Mouse (Mus musculus) adrenal gland, postnatal 10 days (tissue): ENCODE data around the gene Slc16a10. TPM values are rescaled to one million over a fixed set of nuclear protein-coding genes. Genes with fewer than 3 reads are reported as not detected.
A peak's percentile ranks its signal among the peaks of the same experiment; 100 is the strongest.
"Not testable (repeated sequence)": the region's sequence is repeated elsewhere in the genome, so short reads cannot be mapped to it uniquely, and the experiment has no call there.

Source experiments
- DNase-seq: peaks from one replicate; pipeline ENCODE4 v3.0.0; 2021; ENCODE audit warnings: mixed read lengths
- total RNA-seq, 2 experiments: library from RNA; stranded (reverse); gene quantifications; 2 replicates each; pipeline ENCODE4 v1.2.3; 2021

Slc16a10 gene
- total RNA-seq, 2 experiments from 2014 or later = 17.0 to 18.4 TPM

- peak; percentile 90 for DNase-seq
Observed at GRCm38 (mm10) chr10:40024554-40025428, 117.3 kb downstream of the Slc16a10 start, which contains the start of gene Mfsd4b1. Mfsd4b1 (minus strand) TSS chr10:40025268.

GRCm38 (mm10) chr10:40020401-40020800 is 121.7 kb downstream of the Slc16a10 start:
- no peak for DNase-seq

GRCm38 (mm10) chr10:40019492-40019891 is 122.6 kb downstream of the Slc16a10 start:
- no peak for DNase-seq

- no peak for DNase-seq
Observed at GRCm38 (mm10) chr10:40018261-40018860, 123.7 kb downstream of the Slc16a10 start.

- no peak for DNase-seq
Observed at GRCm38 (mm10) chr10:40009591-40009990, 132.5 kb downstream of the Slc16a10 start.

- DNase-seq = not testable (repeated sequence)
Observed at GRCm38 (mm10) chr10:40008847-40009246, 133.2 kb downstream of the Slc16a10 start.

- no peak for DNase-seq
Observed at GRCm38 (mm10) chr10:40007953-40008352, 134.1 kb downstream of the Slc16a10 start.

- DNase-seq = peak; percentile 23
Observed at GRCm38 (mm10) chr10:40006963-40007362, 135.1 kb downstream of the Slc16a10 start.

- no peak for DNase-seq
Observed at GRCm38 (mm10) chr10:40000746-40001145, 141.3 kb downstream of the Slc16a10 start.

GRCm38 (mm10) chr10:39991155-39991554 is 150.9 kb downstream of the Slc16a10 start:
- DNase-seq = no peak

GRCm38 (mm10) chr10:39986466-39986865 is 155.6 kb downstream of the Slc16a10 start, which contains the start of gene Mfsd4b5:
Mfsd4b5 (minus strand) TSS chr10:39986646.
- no peak for DNase-seq

Other genes starting within 250 kb of the Slc16a10 start
- 1 to 10 TPM; 6.5 to 9.3 TPM for gene Mfsd4b4, start 243.0 kb downstream of the Slc16a10 start, total RNA-seq
- gene Mfsd4b2, start 215.3 kb downstream of the Slc16a10 start, total RNA-seq = under 1 TPM; 0.27 to 0.33 TPM
- 1 to 10 TPM; 4.5 to 6.2 TPM for gene Mfsd4b3, start 182.1 kb downstream of the Slc16a10 start, total RNA-seq
- gene Mfsd4b5, start 155.6 kb downstream of the Slc16a10 start, total RNA-seq = 1 to 10 TPM in 1 of 2 experiments, under 1 TPM in 1; 0.90 to 1.2 TPM
- gene Mfsd4b1, start 117.0 kb downstream of the Slc16a10 start, total RNA-seq = 1 to 10 TPM; 6.4 to 7.4 TPM
- 10 to 100 TPM; 19.6 to 23.6 TPM for gene Rpf2, start 104.8 kb upstream of the Slc16a10 start, total RNA-seq
- 10 to 100 TPM; 29.6 to 30.7 TPM for gene Gtf3c6, start 115.8 kb upstream of the Slc16a10 start, total RNA-seq
- 10 to 100 TPM; 30.2 to 31.8 TPM for gene Amd1, start 159.9 kb upstream of the Slc16a10 start, total RNA-seq
- gene Cdk19, start 197.3 kb upstream of the Slc16a10 start, total RNA-seq = 10 to 100 TPM; 11.9 to 12.9 TPM